Mouse (Mus musculus): ENCODE measurements around the gene Dlg4. TPM values are rescaled to one million over a fixed set of nuclear protein-coding genes. Genes with fewer than 3 reads are reported as not detected.

The Dlg4 gene
- polyA plus RNA-seq, 1 experiment from 2014 or later: 21.0 TPM

DNA sequence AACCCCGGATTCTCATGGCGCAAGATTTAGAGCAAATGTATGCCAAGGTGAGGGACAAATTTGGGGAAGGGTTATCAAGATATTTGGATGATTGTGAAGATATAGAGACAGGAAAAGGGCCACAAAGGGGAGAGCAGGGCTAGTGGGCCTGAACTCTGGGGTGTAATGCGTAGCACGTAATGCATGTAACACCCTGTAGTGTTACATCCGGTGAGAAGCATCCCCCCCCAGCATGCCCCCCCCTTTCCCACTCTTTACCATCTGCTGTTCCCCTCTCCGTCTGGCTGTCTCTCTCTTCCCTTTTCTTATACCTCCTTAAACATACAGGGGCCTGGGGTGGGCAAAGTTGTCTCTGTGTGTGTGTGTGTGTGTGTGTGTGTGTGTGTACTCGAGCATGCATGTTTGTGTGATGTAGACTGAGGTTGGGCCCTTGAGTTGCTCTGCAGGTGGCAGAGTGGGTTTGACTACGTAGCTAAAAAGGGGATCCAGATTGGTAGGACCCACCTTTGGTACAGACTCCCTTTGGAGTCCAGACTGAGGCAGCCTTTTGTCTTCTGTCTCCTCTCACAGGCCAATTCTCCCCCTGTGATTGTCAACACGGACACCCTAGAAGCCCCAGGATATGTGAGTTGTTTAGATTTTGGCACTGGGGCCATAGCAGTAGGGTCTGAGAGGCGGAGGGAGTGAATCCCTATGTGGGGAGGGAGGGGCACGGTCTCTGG is 13.2 kb downstream of the Dlg4 start:
- peak overlapping the region; percentile 98 for H3K27ac ChIP-seq (ENCODE audit: low read depth, low read length)
- WGBS: 22% methylated on average over 11 of the region's 11 CpGs
- peak overlapping the region; percentile 59 for H3K9ac ChIP-seq (ENCODE audit: low read length)
- ATAC-seq: peak; percentile 67
- no peaks in the 10 kb centered on the region for H3K27me3 ChIP-seq (replicated peaks; ENCODE audit: control insufficient read depth, insufficient read depth, low read length)
- peak overlapping the region; percentile 31 for H3K4me3 ChIP-seq (ENCODE audit: low read depth, low read length)
- H3K4me2 ChIP-seq (ENCODE audit: low read length): peak overlapping the region; percentile 59
- DNase-seq (ENCODE audit: low spot score): peak; percentile 76
- peaks cover 43% of the 10 kb centered on the region for H3K36me3 ChIP-seq (ENCODE audit: control insufficient read depth, insufficient read depth, low read length)
- no peaks in the 10 kb centered on the region for H3K9me3 ChIP-seq (replicated peaks; ENCODE audit: control insufficient read depth, low read length)
- peaks cover 48% of the 10 kb centered on the region for H3K4me1 ChIP-seq (ENCODE audit: control insufficient read depth, insufficient read depth, low read length)

DNA sequence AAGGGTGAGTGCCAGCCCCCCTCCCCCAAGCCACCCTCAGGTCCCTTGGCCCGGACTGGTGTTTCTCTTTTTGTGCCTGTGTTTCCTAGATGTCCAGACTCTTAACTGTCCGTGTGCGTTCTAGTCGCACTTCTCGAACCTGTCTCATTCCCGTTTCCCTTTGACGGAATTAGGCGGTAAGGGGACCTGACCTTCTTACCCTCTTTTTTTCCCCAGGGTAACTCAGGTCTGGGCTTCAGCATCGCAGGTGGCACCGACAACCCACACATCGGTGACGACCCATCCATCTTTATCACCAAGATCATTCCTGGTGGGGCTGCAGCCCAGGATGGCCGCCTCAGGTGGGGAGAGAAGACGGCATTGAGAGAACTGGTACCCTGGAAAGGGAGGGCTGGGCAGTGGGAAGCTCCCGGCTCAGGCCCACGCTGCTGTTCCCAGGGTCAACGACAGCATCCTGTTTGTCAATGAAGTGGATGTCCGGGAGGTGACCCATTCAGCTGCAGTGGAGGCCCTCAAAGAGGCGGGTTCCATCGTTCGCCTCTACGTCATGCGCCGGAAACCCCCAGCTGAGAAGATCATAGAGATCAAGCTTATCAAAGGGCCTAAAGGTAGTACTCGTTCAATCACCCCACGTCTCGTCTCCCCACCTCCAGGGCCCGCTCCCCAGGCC is 14.0 kb downstream of the Dlg4 start:
- 93% methylated on average over 28 of the region's 28 CpGs for WGBS
- Histone ChIP-seq H3K9ac (ENCODE audit: low read length) (peak overlapping the region; percentile 59), H3K36me3 (ENCODE audit: control insufficient read depth, insufficient read depth, low read length) (peaks cover 43% of the 10 kb centered on the region), H3K27ac (ENCODE audit: low read depth, low read length) (peak overlapping the region; percentile 98), H3K9me3 (replicated peaks; ENCODE audit: control insufficient read depth, low read length) (no peaks in the 10 kb centered on the region), H3K4me1 (ENCODE audit: control insufficient read depth, insufficient read depth, low read length) (peaks cover 43% of the 10 kb centered on the region), H3K4me2 (ENCODE audit: low read length) (peak overlapping the region; percentile 59), H3K27me3 (replicated peaks; ENCODE audit: control insufficient read depth, insufficient read depth, low read length) (no peaks in the 10 kb centered on the region), H3K4me3 (ENCODE audit: low read depth, low read length) (peak overlapping the region; percentile 31)
- ATAC-seq (no peak), DNase-seq (ENCODE audit: low spot score) (no peak)

GRCm38 (mm10) chr11:70031321-70031670 is 14.6 kb downstream of the Dlg4 start:
- H3K9ac ChIP-seq (ENCODE audit: low read length): no peak overlapping the region
- ATAC-seq (no peak), DNase-seq (ENCODE audit: low spot score) (no peak)
- 95% methylated on average over 11 of the region's 11 CpGs for WGBS
- H3K4me3 ChIP-seq (ENCODE audit: low read depth, low read length): no peak overlapping the region
- H3K27me3 ChIP-seq (replicated peaks; ENCODE audit: control insufficient read depth, insufficient read depth, low read length): no peaks in the 10 kb centered on the region
- no peak overlapping the region for H3K27ac ChIP-seq (ENCODE audit: low read depth, low read length)
- peaks cover 43% of the 10 kb centered on the region for H3K36me3 ChIP-seq (ENCODE audit: control insufficient read depth, insufficient read depth, low read length)
- peaks cover 38% of the 10 kb centered on the region for H3K4me1 ChIP-seq (ENCODE audit: control insufficient read depth, insufficient read depth, low read length)
- H3K4me2 ChIP-seq (ENCODE audit: low read length): no peak overlapping the region
- H3K9me3 ChIP-seq (replicated peaks; ENCODE audit: control insufficient read depth, low read length): no peaks in the 10 kb centered on the region

DNA sequence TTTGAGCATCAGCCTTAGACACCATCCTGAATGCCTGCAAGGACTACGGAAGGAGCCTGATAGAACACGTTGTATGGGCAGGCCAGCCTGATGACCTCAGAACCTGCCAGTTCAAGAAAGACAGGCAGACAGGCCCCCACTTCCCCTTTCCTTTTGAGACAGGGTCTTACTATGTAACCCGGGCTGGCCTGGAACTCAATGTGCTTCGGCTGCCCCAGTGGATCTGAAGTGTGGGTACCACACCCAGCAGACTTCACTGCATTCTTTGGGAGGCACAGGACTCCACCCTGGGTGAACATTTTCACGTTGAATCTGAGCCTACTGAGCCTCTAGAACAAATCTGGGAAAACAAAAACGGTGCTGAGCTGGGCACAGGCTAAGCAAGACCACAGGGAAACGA is 21.4 kb downstream of the Dlg4 start:
- Histone ChIP-seq H3K27ac (ENCODE audit: low read depth, low read length) (no peak overlapping the region), H3K9ac (ENCODE audit: low read length) (no peak overlapping the region), H3K9me3 (replicated peaks; ENCODE audit: control insufficient read depth, low read length) (no peaks in the 10 kb centered on the region), H3K36me3 (ENCODE audit: control insufficient read depth, insufficient read depth, low read length) (peaks cover 71% of the 10 kb centered on the region), H3K4me3 (ENCODE audit: low read depth, low read length) (no peak overlapping the region), H3K4me2 (ENCODE audit: low read length) (no peak overlapping the region), H3K27me3 (replicated peaks; ENCODE audit: control insufficient read depth, insufficient read depth, low read length) (no peaks in the 10 kb centered on the region), H3K4me1 (ENCODE audit: control insufficient read depth, insufficient read depth, low read length) (no peaks in the 10 kb centered on the region)
- ATAC-seq (no peak), DNase-seq (ENCODE audit: low spot score) (no peak)
- WGBS: 79% methylated on average over 7 of the region's 7 CpGs

GRCm38 (mm10) chr11:70039631-70040030 is 22.9 kb downstream of the Dlg4 start:
- no peak overlapping the region for H3K9ac ChIP-seq (ENCODE audit: low read length)
- peaks cover 71% of the 10 kb centered on the region for H3K36me3 ChIP-seq (ENCODE audit: control insufficient read depth, insufficient read depth, low read length)
- H3K4me3 ChIP-seq (ENCODE audit: low read depth, low read length): no peak overlapping the region
- no peak overlapping the region for H3K27ac ChIP-seq (ENCODE audit: low read depth, low read length)
- H3K4me1 ChIP-seq (ENCODE audit: control insufficient read depth, insufficient read depth, low read length): no peaks in the 10 kb centered on the region
- no peak overlapping the region for H3K4me2 ChIP-seq (ENCODE audit: low read length)
- 91% methylated on average over 10 of the region's 10 CpGs for WGBS
- no peaks in the 10 kb centered on the region for H3K9me3 ChIP-seq (replicated peaks; ENCODE audit: control insufficient read depth, low read length)
- no peaks in the 10 kb centered on the region for H3K27me3 ChIP-seq (replicated peaks; ENCODE audit: control insufficient read depth, insufficient read depth, low read length)
- ATAC-seq: no peak
- no peak for DNase-seq (ENCODE audit: low spot score)

DNA sequence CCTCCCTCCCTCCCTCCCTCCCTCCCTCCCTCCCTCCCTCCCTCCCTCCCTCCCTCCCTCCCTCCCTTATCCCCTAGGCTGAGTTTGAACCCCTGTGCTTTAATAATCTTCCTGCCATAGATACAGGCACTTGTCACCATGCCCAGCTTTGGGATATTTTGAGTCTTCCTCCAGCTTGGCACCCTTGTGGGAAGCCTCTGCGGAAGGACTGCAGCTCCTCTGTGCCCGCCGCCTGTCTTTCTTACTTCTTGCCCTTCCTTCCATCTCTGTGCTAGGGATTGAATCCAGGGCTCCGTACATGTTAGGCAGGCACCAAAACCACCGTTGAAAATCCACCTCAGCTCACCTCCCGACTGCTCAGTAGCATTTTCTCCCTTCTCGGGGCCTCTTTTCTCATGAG is 23.4 kb downstream of the Dlg4 start:
- DNase-seq (ENCODE audit: low spot score): no peak
- 92% methylated on average over 7 of the region's 7 CpGs for WGBS
- peaks cover 76% of the 10 kb centered on the region for H3K36me3 ChIP-seq (ENCODE audit: control insufficient read depth, insufficient read depth, low read length)

GRCm38 (mm10) chr11:70042309-70043085 is 25.8 kb downstream of the Dlg4 start:
- Histone ChIP-seq H3K9me3 (replicated peaks; ENCODE audit: control insufficient read depth, low read length) (no peaks in the 10 kb centered on the region), H3K4me2 (ENCODE audit: low read length) (no peak overlapping the region), H3K4me3 (ENCODE audit: low read depth, low read length) (no peak overlapping the region), H3K27me3 (replicated peaks; ENCODE audit: control insufficient read depth, insufficient read depth, low read length) (no peaks in the 10 kb centered on the region), H3K4me1 (ENCODE audit: control insufficient read depth, insufficient read depth, low read length) (no peaks in the 10 kb centered on the region), H3K36me3 (ENCODE audit: control insufficient read depth, insufficient read depth, low read length) (peaks cover 78% of the 10 kb centered on the region), H3K27ac (ENCODE audit: low read depth, low read length) (no peak overlapping the region), H3K9ac (ENCODE audit: low read length) (no peak overlapping the region)
- DNase-seq (ENCODE audit: low spot score) (no peak), ATAC-seq (no peak)
- whole genome bisulfite sequencing: 90% methylated on average over 23 of the region's 23 CpGs

More for the DNA sequence above, 23.4 kb downstream of the Dlg4 start:
- H3K9me3 ChIP-seq (replicated peaks; ENCODE audit: control insufficient read depth, low read length): no peaks in the 10 kb centered on the region
- no peaks in the 10 kb centered on the region for H3K4me1 ChIP-seq (ENCODE audit: control insufficient read depth, insufficient read depth, low read length)
- no peak overlapping the region for H3K27ac ChIP-seq (ENCODE audit: low read depth, low read length)
- no peak for ATAC-seq
- no peak overlapping the region for H3K4me3 ChIP-seq (ENCODE audit: low read depth, low read length)
- H3K27me3 ChIP-seq (replicated peaks; ENCODE audit: control insufficient read depth, insufficient read depth, low read length): no peaks in the 10 kb centered on the region
- H3K4me2 ChIP-seq (ENCODE audit: low read length): no peak overlapping the region
- no peak overlapping the region for H3K9ac ChIP-seq (ENCODE audit: low read length)

DNA sequence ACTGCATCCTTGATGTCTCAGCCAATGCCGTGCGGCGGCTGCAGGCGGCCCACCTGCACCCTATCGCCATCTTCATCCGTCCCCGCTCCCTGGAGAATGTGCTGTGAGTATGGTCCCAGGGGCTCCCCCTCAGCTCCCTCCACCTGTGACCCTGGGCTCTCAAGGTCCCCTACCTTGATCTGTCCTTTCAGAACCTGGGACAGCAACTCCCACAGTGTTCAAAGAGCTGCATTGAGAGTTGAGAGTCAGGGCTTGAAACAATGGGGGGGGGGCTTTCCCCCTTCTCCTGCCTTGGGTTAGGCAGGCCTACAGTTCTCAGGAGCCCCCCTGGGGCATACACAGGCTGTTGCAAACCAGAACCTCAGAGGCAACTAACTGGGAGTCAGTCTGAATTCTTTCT is 26.9 kb downstream of the Dlg4 start:
- Histone ChIP-seq H3K36me3 (ENCODE audit: control insufficient read depth, insufficient read depth, low read length) (peaks cover 69% of the 10 kb centered on the region), H3K4me1 (ENCODE audit: control insufficient read depth, insufficient read depth, low read length) (no peaks in the 10 kb centered on the region), H3K27me3 (replicated peaks; ENCODE audit: control insufficient read depth, insufficient read depth, low read length) (no peaks in the 10 kb centered on the region), H3K4me2 (ENCODE audit: low read length) (no peak overlapping the region), H3K4me3 (ENCODE audit: low read depth, low read length) (no peak overlapping the region), H3K27ac (ENCODE audit: low read depth, low read length) (no peak overlapping the region), H3K9ac (ENCODE audit: low read length) (no peak overlapping the region), H3K9me3 (replicated peaks; ENCODE audit: control insufficient read depth, low read length) (no peaks in the 10 kb centered on the region)
- ATAC-seq: no peak
- DNase-seq (ENCODE audit: low spot score): no peak
- 86% methylated on average over 7 of the region's 7 CpGs for WGBS

DNA sequence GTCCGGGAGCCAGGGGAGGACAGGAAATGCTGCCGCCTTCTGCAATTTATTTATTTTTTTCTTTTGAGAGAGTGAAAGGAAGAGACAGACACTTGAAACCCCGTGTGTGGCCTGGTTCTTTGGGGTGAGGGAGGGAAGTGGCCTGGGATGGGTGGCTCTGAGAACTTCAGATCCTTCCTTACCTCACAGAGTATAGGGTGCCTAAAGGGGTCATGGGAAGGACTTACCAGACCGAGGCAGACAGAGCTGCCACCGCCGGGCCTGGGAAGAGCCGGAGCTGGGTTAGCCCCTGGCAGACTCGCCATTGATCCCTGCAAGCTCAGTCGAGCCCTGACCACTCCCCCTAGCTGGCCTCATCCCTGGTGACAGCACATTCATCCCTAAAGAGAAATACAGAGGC is 28.7 kb downstream of the Dlg4 start:
- Histone ChIP-seq H3K27ac (ENCODE audit: low read depth, low read length) (no peak overlapping the region), H3K27me3 (replicated peaks; ENCODE audit: control insufficient read depth, insufficient read depth, low read length) (no peaks in the 10 kb centered on the region), H3K4me1 (ENCODE audit: control insufficient read depth, insufficient read depth, low read length) (no peaks in the 10 kb centered on the region), H3K4me2 (ENCODE audit: low read length) (no peak overlapping the region), H3K4me3 (ENCODE audit: low read depth, low read length) (no peak overlapping the region), H3K9me3 (replicated peaks; ENCODE audit: control insufficient read depth, low read length) (no peaks in the 10 kb centered on the region), H3K36me3 (ENCODE audit: control insufficient read depth, insufficient read depth, low read length) (peaks cover 55% of the 10 kb centered on the region), H3K9ac (ENCODE audit: low read length) (no peak overlapping the region)
- ATAC-seq (no peak), DNase-seq (ENCODE audit: low spot score) (no peak)
- WGBS: 42% methylated on average over 9 of the region's 9 CpGs

Data from forebrain, embryonic 14.5 days (tissue).